Mouse (Mus musculus) MEL (cell line): ENCODE measurements around the gene Gm13277.
A peak's percentile ranks its signal among the peaks of the same experiment; 100 is the strongest.

ENCODE experiments used
- BHLHE40 ChIP-seq: IDR thresholded peaks from 2 replicates; pipeline ENCODE4 v1.6.1; 2012; ENCODE audit warnings: low read depth, mild to moderate bottlenecking, inconsistent platforms, low read length, improper control_type of control experiment, borderline replicate concordance
- CTCF ChIP-seq, 3 experiments: IDR thresholded peaks in 2 of 3; conservative IDR thresholded peaks in 1 of 3; 2 replicates each; pipeline ENCODE4 v1.5.1; 2011 to 2012; ENCODE audit warnings: low read length in 3 of 3, low read depth in 2 of 3, mild to moderate bottlenecking in 2 of 3, improper control_type of control experiment in 1 of 3, inconsistent platforms in 1 of 3, mixed read lengths in 1 of 3, moderate library complexity in 1 of 3; ENCODE audit not compliant: control insufficient read depth in 1 of 3, insufficient read depth in 1 of 3, poor library complexity in 1 of 3, severe bottlenecking in 1 of 3
- SMC3 ChIP-seq: IDR thresholded peaks from 2 replicates; pipeline ENCODE4 v1.6.1; 2011; ENCODE audit warnings: low read depth, low read length, improper control_type of control experiment
- UBTF ChIP-seq: IDR thresholded peaks from 2 replicates; pipeline ENCODE4 v1.6.1; 2012; ENCODE audit warnings: low read depth, mild to moderate bottlenecking, inconsistent platforms, low read length, improper control_type of control experiment, moderate library complexity, borderline replicate concordance; ENCODE audit not compliant: insufficient read depth

GRCm38 (mm10) chr4:88742771-88743371 is 45.6 kb upstream of the Gm13277 start:
- peak in 1 of 3 experiments; percentile 39; a peak in 2 of 6 replicates for TF ChIP-seq CTCF (IDR thresholded peaks at IDR 0.05 in 2 of 3, conservative IDR thresholded peaks at IDR 0.05 in 1 of 3; ENCODE audit: control insufficient read depth in 1 of 3, insufficient read depth in 1 of 3, low read depth in 2 of 3, low read length in 3 of 3, poor library complexity in 1 of 3, severe bottlenecking in 1 of 3)
- peak; percentile 33; the same call in 1 of the 2 replicates for TF ChIP-seq SMC3
- TF ChIP-seq BHLHE40 = no peak
- TF ChIP-seq UBTF = no peak
